Mouse (Mus musculus) bone marrow macrophage, adult 2 months (primary cell): ENCODE results near the gene Ppfia1.

ENCODE experiments used
- CTCF ChIP-seq: IDR thresholded peaks from 2 replicates; pipeline ENCODE4 v1.5.1; 2012; ENCODE audit warnings: low read depth, mild to moderate bottlenecking, low read length, moderate library complexity
- POLR2A ChIP-seq: IDR thresholded peaks from 2 replicates; pipeline ENCODE4 v1.6.1; 2012; ENCODE audit warnings: mild to moderate bottlenecking, low read depth, low read length, borderline replicate concordance

GRCm38 (mm10) chr7:144531585-144532378 is 21.7 kb downstream of the Ppfia1 start:
- TF ChIP-seq CTCF (no peak), POLR2A (no peak)
